Mouse (Mus musculus): Measurements from ENCODE around the gene Rnf41.

DNA sequence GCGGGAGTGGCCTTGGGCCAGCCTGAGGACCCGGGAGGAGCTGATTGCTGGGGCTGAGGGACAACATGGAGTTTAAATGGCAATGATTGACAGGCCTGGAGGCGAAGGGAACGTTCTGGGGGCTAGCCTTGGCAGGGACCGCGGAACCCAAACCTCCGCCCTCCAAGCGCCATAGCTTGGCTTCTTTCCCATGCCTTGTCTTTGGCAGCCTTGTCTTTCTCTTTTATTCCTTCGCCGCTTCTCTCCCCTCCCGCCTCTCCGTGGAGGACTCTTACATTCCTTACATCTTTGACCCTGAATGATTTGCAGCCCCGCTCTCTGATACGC, 561 bp downstream of the Rnf41 start:
- TF ChIP-seq CTCF (IDR thresholded peaks at IDR 0.05; ENCODE audit: low read depth, low read length) (no peak), POLR2A (IDR thresholded peaks at IDR 0.05; ENCODE audit: insufficient read depth, low read length) (no peak), EP300 (IDR thresholded peaks at IDR 0.05; ENCODE audit: insufficient read depth, low read depth, low read length) (no peak)

Data from ES-Bruce4 (cell line).